Mouse (Mus musculus) C2C12 (cell line): Measurements from ENCODE around the gene Mettl8. TPM values are rescaled to one million over a fixed set of nuclear protein-coding genes. Genes with fewer than 3 reads are reported as not detected.

Experiments used
- H3K27me3 ChIP-seq: one replicate; pipeline ENCODE4 v1.6.1; 2011; ENCODE audit not compliant: control insufficient read depth, insufficient read depth, insufficient read length
- H3K36me3 ChIP-seq: one replicate; pipeline ENCODE4 v1.6.1; 2011; ENCODE audit not compliant: control insufficient read depth, insufficient read depth
- H3K4me3 ChIP-seq: one replicate; pipeline ENCODE4 v1.5.1; 2011; ENCODE audit warnings: mild to moderate bottlenecking, control low read depth; ENCODE audit not compliant: poor library complexity, insufficient read depth, severe bottlenecking
- H3K79me2 ChIP-seq: one replicate; pipeline ENCODE4 v1.6.1; 2011; ENCODE audit not compliant: control insufficient read depth, insufficient read depth
- H3K79me3 ChIP-seq: one replicate; pipeline ENCODE4 v1.6.1; 2011; ENCODE audit warnings: low read depth, control low read depth
- H3ac ChIP-seq: one replicate; pipeline ENCODE3; 2011; ENCODE audit warnings: low read depth; ENCODE audit not compliant: control insufficient read depth, insufficient read length
- CEBPB ChIP-seq: IDR thresholded peaks from one replicate; pipeline ENCODE4 v1.6.1; 2011; ENCODE audit warnings: low read depth, mild to moderate bottlenecking, control low read depth, moderate library complexity
- CTCF ChIP-seq: IDR thresholded peaks from one replicate; pipeline ENCODE4 v1.5.1; 2011; ENCODE audit not compliant: control insufficient read depth, insufficient read depth, insufficient read length
- FOSL1 ChIP-seq: IDR thresholded peaks from one replicate; pipeline ENCODE4 v1.8.0; 2011; ENCODE audit warnings: mild to moderate bottlenecking, low read length; ENCODE audit not compliant: poor library complexity, insufficient read depth, severe bottlenecking
- MAX ChIP-seq: IDR thresholded peaks from one replicate; pipeline ENCODE4 v1.6.1; 2011; ENCODE audit warnings: mild to moderate bottlenecking, control low read depth
- MYOD1 ChIP-seq: IDR thresholded peaks from one replicate; pipeline ENCODE4 v1.6.1; 2011; ENCODE audit warnings: low read depth; ENCODE audit not compliant: control insufficient read depth, insufficient read length
- MYOG ChIP-seq: IDR thresholded peaks from one replicate; pipeline ENCODE4 v1.6.1; 2011; ENCODE audit not compliant: control insufficient read depth, insufficient read length; ENCODE audit errors: extremely low read depth
- USF1 ChIP-seq: IDR thresholded peaks from one replicate; pipeline ENCODE4 v1.6.1; 2011; ENCODE audit warnings: low read depth, mild to moderate bottlenecking, control low read depth, moderate library complexity
- polyA plus RNA-seq: library from polyadenylated mRNA; unstranded; fragments of >200 nt; fragmentation: generic; extraction: Trizol; gene quantifications from one replicate; pipeline ENCODE4 v1.2.1, GENCODE M21; 2012; ENCODE audit warnings: missing spikeins

Gene Mettl8
- polyA plus RNA-seq, 1 experiment: 8.5 TPM

GRCm38 (mm10) chr2:71023986-71024385 lies 31.4 kb downstream of the Mettl8 start:
- H3ac ChIP-seq: no peak overlapping the region
- H3K36me3 ChIP-seq: no peaks in the 10 kb centered on the region
- H3K4me3 ChIP-seq: no peak overlapping the region
- H3K79me2 ChIP-seq: no peaks in the 10 kb centered on the region
- H3K27me3 ChIP-seq: no peaks in the 10 kb centered on the region
- no peak for TF ChIP-seq CEBPB
- no peak for TF ChIP-seq FOSL1
- TF ChIP-seq MYOD1: no peak
- H3K79me3 ChIP-seq: no peaks in the 10 kb centered on the region

- Histone ChIP-seq H3K4me3 (no peak overlapping the region), H3K36me3 (no peaks in the 10 kb centered on the region), H3K79me2 (no peaks in the 10 kb centered on the region), H3K27me3 (no peaks in the 10 kb centered on the region), H3K79me3 (no peaks in the 10 kb centered on the region), H3ac (no peak overlapping the region)
- TF ChIP-seq CEBPB: no peak
- no peak for TF ChIP-seq CTCF
- TF ChIP-seq FOSL1: no peak
- TF ChIP-seq MYOG: no peak
- TF ChIP-seq MYOD1: no peak
- TF ChIP-seq MAX: no peak
- no peak for TF ChIP-seq USF1
Observed at GRCm38 (mm10) chr2:71022991-71023390, 32.4 kb downstream of the Mettl8 start.

GRCm38 (mm10) chr2:71020674-71021073 lies 34.7 kb downstream of the Mettl8 start:
- TF ChIP-seq MYOG (no peak), USF1 (no peak), FOSL1 (no peak), MYOD1 (no peak), CTCF (no peak), MAX (no peak), CEBPB (no peak)
- H3K79me3 ChIP-seq: no peaks in the 10 kb centered on the region
- no peak overlapping the region for H3K4me3 ChIP-seq
- H3K79me2 ChIP-seq: no peaks in the 10 kb centered on the region
- no peak overlapping the region for H3ac ChIP-seq
- no peaks in the 10 kb centered on the region for H3K36me3 ChIP-seq
- H3K27me3 ChIP-seq: no peaks in the 10 kb centered on the region

GRCm38 (mm10) chr2:71019704-71020375 lies 35.5 kb downstream of the Mettl8 start:
- H3K79me3 ChIP-seq: no peaks in the 10 kb centered on the region
- no peak overlapping the region for H3K4me3 ChIP-seq
- H3ac ChIP-seq: no peak overlapping the region
- H3K36me3 ChIP-seq: no peaks in the 10 kb centered on the region
- H3K27me3 ChIP-seq: no peaks in the 10 kb centered on the region
- no peaks in the 10 kb centered on the region for H3K79me2 ChIP-seq
- no peak for TF ChIP-seq MAX

DNA sequence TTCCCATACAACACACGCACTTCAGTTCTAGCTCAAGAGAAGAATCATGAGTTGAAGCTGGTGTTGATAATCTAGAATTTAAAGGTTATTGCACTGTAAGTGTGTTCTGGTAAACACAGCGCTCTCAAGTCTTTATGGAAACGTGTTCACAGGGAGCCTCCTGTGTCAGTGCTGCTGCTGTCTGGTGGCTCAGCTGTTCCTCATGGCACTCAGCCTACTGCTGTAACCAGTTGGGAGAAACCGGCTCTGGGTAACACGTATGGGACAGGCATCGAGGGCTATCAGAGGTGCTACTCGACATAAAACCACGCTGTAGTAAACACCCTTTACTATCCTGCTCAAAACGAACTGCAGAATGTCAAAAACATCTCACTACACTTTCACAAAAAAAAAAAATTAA lies 36.1 kb downstream of the Mettl8 start:
- no peaks in the 10 kb centered on the region for H3K27me3 ChIP-seq
- no peak overlapping the region for H3ac ChIP-seq
- no peaks in the 10 kb centered on the region for H3K79me3 ChIP-seq
- TF ChIP-seq CEBPB: no peak
- no peak for TF ChIP-seq MAX
- no peak for TF ChIP-seq USF1
- no peak for TF ChIP-seq FOSL1
- TF ChIP-seq MYOG: no peak
- TF ChIP-seq MYOD1: no peak
- no peak for TF ChIP-seq CTCF
- H3K79me2 ChIP-seq: no peaks in the 10 kb centered on the region
- no peaks in the 10 kb centered on the region for H3K36me3 ChIP-seq
- H3K4me3 ChIP-seq: no peak overlapping the region

DNA sequence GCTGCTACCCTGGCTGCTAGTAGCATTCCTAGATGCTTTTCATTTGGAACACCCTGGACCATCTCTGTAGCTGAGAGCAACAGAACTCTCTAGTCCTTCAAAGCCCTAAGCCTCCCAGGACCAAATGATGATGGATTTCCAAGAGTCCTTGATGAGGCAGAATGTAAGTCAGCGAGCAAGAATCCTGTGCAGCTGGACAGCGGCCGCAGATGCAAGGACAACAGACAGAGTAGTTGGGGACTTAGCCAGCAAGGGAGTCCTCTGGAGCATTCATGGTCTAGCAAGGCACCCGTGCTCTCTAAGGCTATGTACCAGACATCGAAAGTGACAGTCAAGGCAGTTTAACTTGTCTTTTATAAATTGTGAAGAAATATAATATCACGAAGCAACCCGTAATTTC lies 41.9 kb downstream of the Mettl8 start:
- no peaks in the 10 kb centered on the region for H3K79me2 ChIP-seq
- H3ac ChIP-seq: no peak overlapping the region
- no peaks in the 10 kb centered on the region for H3K27me3 ChIP-seq
- no peaks in the 10 kb centered on the region for H3K79me3 ChIP-seq
- no peaks in the 10 kb centered on the region for H3K36me3 ChIP-seq
- no peak for TF ChIP-seq FOSL1
- TF ChIP-seq CTCF: no peak
- no peak for TF ChIP-seq USF1
- no peak for TF ChIP-seq MYOG
- TF ChIP-seq MYOD1: no peak
- TF ChIP-seq CEBPB: no peak
- no peak for TF ChIP-seq MAX
- H3K4me3 ChIP-seq: no peak overlapping the region
